8 mouse cellular contexts compared by ENCODE assay signal in genomic region chr5:57717906-57718875, GRCm38 (mm10). TPM values are rescaled to one million over a fixed set of nuclear protein-coding genes. Genes with fewer than 3 reads are reported as not detected.
A peak's percentile ranks its signal among the peaks of the same experiment; 100 is the strongest.
DNase-seq lines count a peak whose midpoint lies in the region; ATAC-seq and TF ChIP-seq lines count a peak whose summit lies in the region.

Pcdh7 (plus strand) TSS chr5:57717967.

- peak within 1 kb of the TSS; percentile 86 for H3K27ac ChIP-seq in forebrain, embryonic 12.5 days
- H3K27ac ChIP-seq in heart, embryonic 13.5 days (replicated peaks) = peak within 1 kb of the TSS; percentile 99
- H3K27ac ChIP-seq in liver, embryonic 16.5 days (ENCODE audit: low read length) = peak within 1 kb of the TSS; percentile 10; the same call in 1 of the 2 replicates
- H3K27ac ChIP-seq in neural tube, embryonic 15.5 days (replicated peaks) = peak within 1 kb of the TSS; percentile 96

- no peaks in the 10 kb centered on the region for H3K9me3 ChIP-seq in E14TG2a.4 (ENCODE audit: low read length)
- H3K9me3 ChIP-seq in forebrain, embryonic 12.5 days = no peaks in the 10 kb centered on the region
- H3K9me3 ChIP-seq in heart, embryonic 13.5 days = no peaks in the 10 kb centered on the region
- no peaks in the 10 kb centered on the region for H3K9me3 ChIP-seq in liver, embryonic 16.5 days (replicated peaks; ENCODE audit: control insufficient read depth, low read length)
- no peaks in the 10 kb centered on the region for H3K9me3 ChIP-seq in neural tube, embryonic 15.5 days (replicated peaks)

- no peak for TF ChIP-seq CTCF in E14TG2a.4 (conservative IDR thresholded peaks at IDR 0.05; ENCODE audit: low read length)

- peak; percentile 35 for DNase-seq in c-Kit-positive CD71-positive TER-119-negative erythroid progenitor cells, embryonic 14.5 days (ENCODE audit: low read depth)
- peak; percentile 33 to 64 for DNase-seq in kidney, postnatal 25 days
- peak; percentile 49 for DNase-seq in thymus, postnatal 4 days

- peaks cover 52% of the 10 kb centered on the region for H3K4me1 ChIP-seq in E14TG2a.4 (replicated peaks; ENCODE audit: low read depth, low read length)
- H3K4me1 ChIP-seq in forebrain, embryonic 12.5 days = peaks cover 32% of the 10 kb centered on the region
- H3K4me1 ChIP-seq in heart, embryonic 13.5 days = no peaks in the 10 kb centered on the region
- H3K4me1 ChIP-seq in liver, embryonic 16.5 days (ENCODE audit: control insufficient read depth, low read depth, low read length) = peaks cover 26% of the 10 kb centered on the region
- H3K4me1 ChIP-seq in neural tube, embryonic 15.5 days = 0 out of 2 replicates have a peak, but pooled peaks cover 13% of the 10 kb centered on the region

- peak; percentile 28 for ATAC-seq in forebrain, embryonic 12.5 days (ENCODE audit: low FRiP score)
- ATAC-seq in heart, embryonic 13.5 days (ENCODE audit: extremely low read depth, insufficient number of reproducible peaks, low FRiP score, low TSS enrichment) = no peak
- ATAC-seq in liver, embryonic 16.5 days (ENCODE audit: low read depth) = no peak
- ATAC-seq in neural tube, embryonic 15.5 days (ENCODE audit: low FRiP score) = peak; percentile 51

- peaks cover 92% of the 10 kb centered on the region for H3K27me3 ChIP-seq in E14TG2a.4 (ENCODE audit: insufficient read depth, low read length)
- peaks cover 25% of the 10 kb centered on the region for H3K27me3 ChIP-seq in forebrain, embryonic 12.5 days
- peaks cover 21% of the 10 kb centered on the region for H3K27me3 ChIP-seq in heart, embryonic 13.5 days (replicated peaks)
- H3K27me3 ChIP-seq in liver, embryonic 16.5 days (ENCODE audit: control insufficient read depth, insufficient read depth, low read depth, low read length) = peaks cover 72% of the 10 kb centered on the region
- H3K27me3 ChIP-seq in neural tube, embryonic 15.5 days (replicated peaks) = no peaks in the 10 kb centered on the region

- H3K4me2 ChIP-seq in forebrain, embryonic 12.5 days = peak within 1 kb of the TSS; percentile 93
- H3K4me2 ChIP-seq in heart, embryonic 13.5 days = peak within 1 kb of the TSS; percentile 94
- peak within 1 kb of the TSS; percentile 72 for H3K4me2 ChIP-seq in liver, embryonic 16.5 days (ENCODE audit: low read depth, low read length)
- H3K4me2 ChIP-seq in neural tube, embryonic 15.5 days = peak within 1 kb of the TSS; percentile 93

- peak within 1 kb of the TSS; percentile 77 for H3K4me3 ChIP-seq in E14TG2a.4 (replicated peaks; ENCODE audit: low read length)
- peak within 1 kb of the TSS; percentile 61 for H3K4me3 ChIP-seq in forebrain, embryonic 12.5 days (replicated peaks)
- H3K4me3 ChIP-seq in heart, embryonic 13.5 days = peak within 1 kb of the TSS; percentile 88
- peak within 1 kb of the TSS; percentile 66 for H3K4me3 ChIP-seq in liver, embryonic 16.5 days (ENCODE audit: low read depth, low read length)
- H3K4me3 ChIP-seq in neural tube, embryonic 15.5 days (replicated peaks) = peak within 1 kb of the TSS; percentile 77

- no peaks in the 10 kb centered on the region for H3K36me3 ChIP-seq in E14TG2a.4 (ENCODE audit: insufficient read depth, low read length)
- no peaks in the 10 kb centered on the region for H3K36me3 ChIP-seq in forebrain, embryonic 12.5 days (replicated peaks)
- peaks cover 18% of the 10 kb centered on the region for H3K36me3 ChIP-seq in heart, embryonic 13.5 days
- H3K36me3 ChIP-seq in liver, embryonic 16.5 days (ENCODE audit: control insufficient read depth, insufficient read depth) = no peaks in the 10 kb centered on the region
- no peaks in the 10 kb centered on the region for H3K36me3 ChIP-seq in neural tube, embryonic 15.5 days

- WGBS in forebrain, embryonic 12.5 days = under 1% methylated on average over 70 of the region's 70 CpGs
- WGBS in heart, embryonic 13.5 days = under 1% methylated on average over 70 of the region's 70 CpGs
- under 1% methylated on average over 70 of the region's 70 CpGs for WGBS in liver, embryonic 16.5 days (ENCODE audit: insufficient replicate concordance)
- under 1% methylated on average over 69 of the region's 70 CpGs for WGBS in neural tube, embryonic 15.5 days

- peak within 1 kb of the TSS; percentile 71 for H3K9ac ChIP-seq in forebrain, embryonic 12.5 days
- H3K9ac ChIP-seq in heart, embryonic 13.5 days = peak within 1 kb of the TSS; percentile 96
- peak within 1 kb of the TSS; percentile 28; the same call in 1 of the 2 replicates for H3K9ac ChIP-seq in liver, embryonic 16.5 days (ENCODE audit: low read depth, low read length)
- peak within 1 kb of the TSS; percentile 77 for H3K9ac ChIP-seq in neural tube, embryonic 15.5 days (replicated peaks)

RNA-seq across cellular contexts. Expression of gene Pcdh7, which starts in this region (rescaled TPM):
- 7.9 and 9.4 TPM in 2 replicates for polyA plus RNA-seq in forebrain, embryonic 12.5 days (2016; fragmentation: Nextera tagmentation; extraction: Ambion mirVana)
- polyA plus RNA-seq in heart, embryonic 13.5 days (2015; fragmentation: Nextera tagmentation; extraction: Ambion mirVana) = 16.0 and 16.5 TPM in 2 replicates
- 0.31 and 0.36 TPM in 2 replicates for polyA plus RNA-seq in liver, embryonic 16.5 days (2015; fragmentation: Nextera tagmentation; extraction: Ambion mirVana)
- 24.1 and 29.0 TPM in 2 replicates for polyA plus RNA-seq in neural tube, embryonic 15.5 days (2015; fragmentation: Nextera tagmentation; extraction: Ambion mirVana)

Comparison
In these comparisons a context has a peak if more than half of its experiments do, and no peak if none do; other contexts are left out.
1. ATAC-seq: peak in forebrain, embryonic 12.5 days (single experiment) and neural tube, embryonic 15.5 days (single experiment); none in heart, embryonic 13.5 days (single experiment) and liver, embryonic 16.5 days (single experiment).
2. H3K27ac ChIP-seq: peak in every context shown above with its lines; median percentile 99 in heart, embryonic 13.5 days; 96 in neural tube, embryonic 15.5 days; 86 in forebrain, embryonic 12.5 days; 10 in liver, embryonic 16.5 days.
3. H3K9ac ChIP-seq: peak in every context shown above with its lines; median percentile 96 in heart, embryonic 13.5 days; 77 in neural tube, embryonic 15.5 days; 71 in forebrain, embryonic 12.5 days; 28 in liver, embryonic 16.5 days.
4. Peak in every context shown above with its lines, with median percentiles within 50 percentile points of each other: H3K4me3 ChIP-seq, DNase-seq and H3K4me2 ChIP-seq.